Mouse (Mus musculus) adrenal gland, postnatal 10 days (tissue): ENCODE measurements around the gene Pnpla1. TPM values are rescaled to one million over a fixed set of nuclear protein-coding genes. Genes with fewer than 3 reads are reported as not detected.
A peak's percentile ranks its signal among the peaks of the same experiment; 100 is the strongest.

Source experiments
- DNase-seq: peaks from one replicate; pipeline ENCODE4 v3.0.0; 2021; ENCODE audit warnings: mixed read lengths
- total RNA-seq, 2 experiments: library from RNA; stranded (reverse); gene quantifications; 2 replicates each; pipeline ENCODE4 v1.2.3; 2021

The Pnpla1 gene
- total RNA-seq, 2 experiments from 2014 or later, result not detected

DNA sequence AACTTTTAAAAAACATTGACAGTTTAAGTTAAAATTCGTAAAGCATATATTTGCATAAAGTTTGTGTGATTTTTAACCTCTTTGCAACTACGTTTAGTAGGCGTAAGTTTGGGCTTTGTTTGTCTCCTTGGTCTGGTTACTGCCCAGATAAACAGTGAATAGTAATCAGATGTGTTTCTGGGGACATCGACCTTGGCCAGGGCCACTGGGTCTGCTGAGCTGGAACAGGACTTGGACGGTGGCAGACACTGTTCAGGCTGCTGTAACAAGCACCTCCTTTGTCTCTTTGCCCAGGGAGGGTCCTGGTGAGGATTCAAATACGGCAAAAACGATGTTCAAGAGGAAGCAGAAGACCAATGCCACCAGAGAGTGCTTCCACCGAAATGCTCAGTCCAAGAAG, 27.0 kb downstream of the Pnpla1 start:
- DNase-seq, result no peak

DNA sequence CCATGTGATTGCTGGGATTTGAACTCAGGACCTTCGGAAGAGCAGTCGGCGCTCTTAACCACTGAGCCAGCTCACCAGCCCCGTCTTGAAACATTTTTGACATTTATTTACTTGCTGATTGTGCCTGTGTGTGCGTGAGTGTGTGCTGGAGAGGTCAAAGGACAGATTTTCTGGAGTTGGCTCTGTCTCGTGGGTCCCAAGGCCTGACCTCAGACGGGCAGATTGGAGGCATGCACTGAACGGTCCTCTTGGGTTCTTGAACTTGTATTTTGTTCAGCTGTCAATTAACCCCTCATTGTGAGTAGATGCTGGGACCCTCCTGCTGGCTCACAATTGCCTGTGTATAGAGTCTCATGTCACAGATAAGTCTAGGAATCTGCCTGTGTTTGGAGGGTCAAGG, 28.1 kb downstream of the Pnpla1 start:
- no peak for DNase-seq

DNA sequence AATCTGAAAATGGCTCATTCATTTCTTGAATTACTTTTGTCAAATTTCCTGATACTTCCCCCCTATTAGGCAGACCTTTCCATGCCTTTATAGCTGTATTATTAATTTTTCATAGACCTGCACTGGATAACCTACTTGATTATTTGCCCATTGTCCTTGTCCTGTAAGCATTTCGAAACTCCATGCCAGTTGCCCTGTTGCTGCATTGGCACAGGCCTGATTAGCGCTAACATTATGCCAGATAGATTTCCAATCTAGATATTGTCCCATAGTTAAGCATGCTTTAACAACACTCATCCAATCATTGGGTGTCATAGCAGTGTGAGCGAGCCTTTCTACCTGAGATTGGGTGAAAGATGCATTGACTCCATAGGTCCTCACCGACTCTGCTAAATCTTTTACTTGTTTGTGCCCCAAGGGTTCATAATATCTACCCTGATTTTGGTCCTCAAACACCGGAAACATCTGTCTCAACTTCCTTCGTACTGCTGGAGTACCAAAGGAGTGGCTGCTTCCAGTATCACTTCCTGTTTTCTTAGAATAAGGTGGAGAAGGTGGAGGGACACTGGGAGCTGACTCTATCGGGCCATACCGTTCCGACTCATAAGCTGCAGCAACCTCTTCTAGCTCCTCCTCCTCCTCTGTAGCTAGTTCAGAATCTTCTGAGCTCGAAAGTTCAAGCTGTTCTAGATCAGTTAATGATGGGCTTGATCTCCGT, 36.0 kb downstream of the Pnpla1 start:
- no peak for DNase-seq

DNA sequence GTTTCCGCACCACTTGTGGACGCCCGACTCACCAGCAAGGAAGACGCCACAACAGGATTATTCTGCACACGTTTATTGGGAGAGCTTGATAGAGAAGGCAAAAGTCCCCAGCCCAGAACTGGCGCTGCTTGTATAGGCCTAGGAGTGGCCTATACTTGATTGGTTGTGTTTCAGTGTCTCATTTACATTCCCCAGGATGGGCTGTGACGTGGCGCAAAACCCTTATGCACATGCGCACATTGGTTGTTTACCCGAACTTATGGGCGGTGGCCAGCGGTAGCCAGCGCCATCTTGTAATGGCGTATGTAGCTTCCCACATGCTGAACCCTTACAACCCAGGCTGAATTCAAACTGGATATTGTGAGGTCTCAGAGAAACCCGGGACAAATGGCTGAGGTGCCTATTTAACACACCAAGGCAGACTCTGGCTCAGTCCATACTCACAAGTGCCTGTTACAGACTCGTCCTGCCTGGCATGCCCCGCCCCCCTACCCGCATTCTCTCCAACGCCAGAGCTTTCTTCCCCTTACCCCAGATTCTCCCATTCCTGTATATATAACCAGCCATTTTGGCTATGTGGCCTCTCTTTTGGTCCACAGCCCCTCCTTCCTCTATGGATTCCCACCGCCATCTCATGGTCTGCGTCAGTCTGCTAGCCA, 37.1 kb downstream of the Pnpla1 start:
- no peak for DNase-seq

DNA sequence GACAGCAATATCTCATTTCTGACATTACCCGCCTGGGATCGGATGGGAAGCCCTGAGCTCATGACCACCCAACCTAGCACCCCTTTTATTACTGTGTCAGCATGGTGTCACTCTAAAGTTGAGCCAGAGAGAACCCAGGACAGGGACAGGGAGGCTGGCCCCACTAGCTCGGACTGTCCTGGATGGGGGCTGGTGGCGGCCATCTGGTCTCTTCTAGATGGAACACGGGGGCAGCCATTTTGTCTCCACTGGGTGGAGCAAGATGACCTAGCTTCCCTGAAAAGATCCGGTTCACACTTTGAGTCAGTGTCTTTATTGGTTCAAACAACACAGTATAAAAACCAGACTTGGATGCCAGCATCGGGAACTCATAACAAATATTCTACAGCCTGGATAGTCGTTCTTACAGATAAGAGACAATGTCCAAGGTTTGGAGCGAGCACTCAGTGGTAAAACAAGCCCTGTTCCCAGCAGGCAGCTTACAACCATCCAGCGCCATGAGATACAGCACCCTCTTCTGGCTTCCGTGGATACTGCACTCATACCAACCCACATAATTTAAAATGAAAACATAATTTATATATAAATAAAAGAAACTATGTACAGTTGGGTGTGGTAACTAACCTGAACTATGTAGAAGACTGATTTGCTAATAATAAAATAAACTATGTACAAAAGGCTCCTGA, 38.0 kb downstream of the Pnpla1 start:
- DNase-seq, result no peak

DNA sequence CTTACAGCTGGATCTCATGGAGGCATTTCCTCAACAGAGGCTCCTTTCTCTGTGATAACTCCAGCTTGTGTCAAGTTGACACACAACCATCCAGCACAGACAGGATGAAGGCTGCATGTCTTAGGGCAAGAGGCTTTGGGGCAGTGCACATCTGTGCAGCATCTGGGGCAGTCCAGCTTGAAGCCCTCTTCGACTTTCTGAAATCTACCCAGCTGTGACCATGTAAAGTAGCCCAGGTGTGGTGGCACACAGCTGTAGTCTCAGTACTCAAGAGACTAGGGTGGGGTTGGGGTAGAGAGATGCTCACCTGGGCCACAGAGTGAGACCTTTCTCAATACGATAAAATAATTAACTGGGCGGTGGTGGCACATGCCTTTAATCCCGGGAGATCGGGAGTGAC, 39.6 kb downstream of the Pnpla1 start:
- DNase-seq, result no peak

DNA sequence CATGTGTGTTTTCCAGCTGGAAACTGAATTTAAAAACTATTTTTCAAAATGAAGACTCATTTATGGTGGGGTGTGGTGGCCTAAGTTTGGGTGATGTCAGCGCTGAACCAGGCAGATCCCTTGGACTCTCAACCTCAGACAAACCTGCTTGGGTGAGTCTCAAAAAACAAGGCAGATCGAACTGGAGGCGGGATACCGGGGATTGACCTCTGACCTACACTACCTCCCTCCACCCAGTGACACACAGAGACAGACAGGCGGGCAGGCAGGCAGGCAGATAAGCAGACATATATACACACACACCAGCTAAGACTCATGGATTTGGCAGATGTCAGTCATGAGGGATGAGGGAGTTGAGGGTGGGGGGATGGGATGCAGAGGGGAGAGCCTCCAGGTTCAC, 40.0 kb downstream of the Pnpla1 start:
- DNase-seq, result no peak

DNA sequence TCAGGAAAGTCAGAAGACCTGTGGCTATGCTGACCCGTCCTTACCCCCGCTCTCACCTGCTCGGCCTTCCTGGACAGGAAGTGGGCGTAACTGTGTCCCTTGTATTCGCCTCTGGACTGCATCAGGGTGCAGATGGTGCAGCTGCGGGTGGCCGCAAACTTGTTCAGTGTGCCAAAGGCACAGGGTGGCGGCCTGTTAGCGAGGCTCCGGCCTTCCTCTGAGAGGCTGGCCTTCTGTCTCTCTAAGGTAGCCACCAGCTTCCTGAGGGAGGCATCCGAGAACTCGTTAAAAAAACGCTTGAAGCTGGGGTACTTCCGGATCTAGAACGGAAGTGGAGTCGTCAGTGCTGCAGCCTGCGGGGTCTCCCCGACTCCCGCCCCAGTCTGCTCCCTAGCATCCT, 41.2 kb downstream of the Pnpla1 start:
- no peak for DNase-seq

DNA sequence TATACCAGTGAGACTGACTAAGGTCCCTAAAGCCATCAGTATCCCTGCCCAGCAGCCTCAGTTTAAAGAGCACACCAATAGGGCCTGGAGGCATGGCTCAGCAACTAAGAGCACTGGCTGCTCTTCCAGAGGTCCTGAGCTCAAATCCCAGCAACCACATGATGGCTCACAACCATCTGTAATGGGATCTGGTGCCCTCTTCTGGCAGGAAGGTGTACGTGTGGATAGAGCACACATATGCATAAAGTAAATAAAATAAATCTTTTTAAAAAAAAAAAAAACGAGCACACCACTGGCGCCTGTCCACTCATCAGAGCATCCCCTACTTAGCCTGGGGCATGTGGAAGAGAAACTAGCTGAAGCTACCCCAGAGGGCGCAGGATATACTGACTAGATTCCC, 43.3 kb downstream of the Pnpla1 start:
- no peak for DNase-seq

DNA sequence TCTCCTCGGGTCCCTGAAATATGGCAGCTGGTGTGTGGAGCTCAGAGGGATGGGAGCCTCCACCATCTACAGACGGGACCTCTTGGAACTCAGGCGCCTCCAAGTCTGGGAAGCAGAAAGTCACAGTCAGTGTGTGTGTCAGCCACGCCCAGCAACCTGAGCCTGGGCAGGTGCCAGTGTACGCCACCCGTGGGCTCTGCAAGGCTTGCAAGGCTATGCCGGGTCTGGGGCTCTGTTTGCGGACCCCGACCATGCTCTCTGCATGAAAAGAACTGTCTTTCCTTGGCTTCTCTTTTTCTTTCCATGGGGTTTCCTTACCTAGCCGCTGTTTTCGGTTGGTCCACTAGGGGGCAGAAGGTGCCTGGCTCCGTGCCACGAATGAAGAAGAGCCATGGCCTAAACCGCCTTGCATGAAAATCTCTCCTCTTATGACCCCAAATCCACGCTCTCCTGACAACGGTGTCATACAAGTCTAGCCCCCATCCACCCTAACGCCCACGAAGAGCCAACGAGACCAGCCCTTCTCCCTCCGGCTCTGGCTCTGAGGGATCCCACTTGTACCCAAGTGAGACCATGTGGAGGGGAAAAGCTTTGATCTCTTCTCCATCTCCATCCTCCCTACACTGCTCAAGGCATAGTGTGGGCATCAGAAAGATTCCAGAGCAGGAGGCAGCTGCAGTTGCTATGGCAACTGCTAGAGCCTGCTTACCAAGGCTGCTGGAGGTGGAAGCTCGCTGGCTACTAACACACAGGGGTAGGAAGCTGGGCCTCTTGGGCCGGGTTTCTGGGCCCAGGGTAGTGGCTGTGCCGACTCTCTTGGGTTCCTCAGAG, 46.5 kb downstream of the Pnpla1 start:
- DNase-seq, result peak; percentile 85

DNA sequence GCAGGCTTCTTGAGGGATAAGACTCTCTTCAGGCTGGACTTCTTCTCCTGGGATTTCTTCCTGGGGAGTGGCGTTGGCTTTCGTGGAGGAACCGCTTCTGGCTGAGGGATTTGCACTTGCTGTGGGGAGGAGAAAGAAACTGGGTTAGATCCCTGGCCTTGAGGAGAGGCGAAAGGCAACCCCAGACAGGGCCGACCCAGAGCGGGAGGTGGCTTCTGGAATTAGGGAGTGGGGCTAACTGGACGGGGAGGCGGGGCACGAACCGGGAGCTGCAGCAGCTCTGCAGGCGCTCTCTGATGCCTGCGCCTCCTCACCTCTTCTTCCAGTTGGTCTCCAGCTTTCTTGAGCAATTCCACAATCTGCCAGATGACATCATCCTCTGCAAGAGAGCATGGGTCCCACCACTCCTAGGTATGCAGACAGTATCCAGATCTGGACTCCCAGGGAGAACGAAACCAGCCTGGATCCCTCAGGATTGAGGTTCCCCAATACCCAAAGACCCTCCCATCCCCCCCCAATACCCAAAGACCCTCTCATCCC, 47.2 kb downstream of the Pnpla1 start:
- no peak for DNase-seq

DNA sequence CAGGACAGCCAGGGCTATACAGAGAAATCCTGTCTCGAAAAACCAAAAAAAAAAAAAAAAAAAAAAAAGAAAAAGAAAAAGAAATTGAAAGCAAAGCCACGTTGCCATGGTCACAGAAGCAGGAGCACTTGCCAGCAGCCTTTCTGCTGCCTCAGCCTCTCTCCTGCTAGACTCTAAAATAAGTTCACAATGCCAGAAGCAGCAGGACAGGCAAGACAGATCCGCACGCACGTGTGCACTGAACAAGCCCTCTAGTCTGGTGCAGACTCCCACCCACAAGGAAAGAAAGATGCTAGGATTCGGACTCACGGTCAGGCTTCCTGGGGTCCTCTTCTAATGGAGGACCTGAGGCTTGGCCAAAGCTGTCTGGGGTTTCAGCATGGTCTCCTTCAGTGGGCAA, 49.7 kb downstream of the Pnpla1 start:
- DNase-seq, result no peak

DNA sequence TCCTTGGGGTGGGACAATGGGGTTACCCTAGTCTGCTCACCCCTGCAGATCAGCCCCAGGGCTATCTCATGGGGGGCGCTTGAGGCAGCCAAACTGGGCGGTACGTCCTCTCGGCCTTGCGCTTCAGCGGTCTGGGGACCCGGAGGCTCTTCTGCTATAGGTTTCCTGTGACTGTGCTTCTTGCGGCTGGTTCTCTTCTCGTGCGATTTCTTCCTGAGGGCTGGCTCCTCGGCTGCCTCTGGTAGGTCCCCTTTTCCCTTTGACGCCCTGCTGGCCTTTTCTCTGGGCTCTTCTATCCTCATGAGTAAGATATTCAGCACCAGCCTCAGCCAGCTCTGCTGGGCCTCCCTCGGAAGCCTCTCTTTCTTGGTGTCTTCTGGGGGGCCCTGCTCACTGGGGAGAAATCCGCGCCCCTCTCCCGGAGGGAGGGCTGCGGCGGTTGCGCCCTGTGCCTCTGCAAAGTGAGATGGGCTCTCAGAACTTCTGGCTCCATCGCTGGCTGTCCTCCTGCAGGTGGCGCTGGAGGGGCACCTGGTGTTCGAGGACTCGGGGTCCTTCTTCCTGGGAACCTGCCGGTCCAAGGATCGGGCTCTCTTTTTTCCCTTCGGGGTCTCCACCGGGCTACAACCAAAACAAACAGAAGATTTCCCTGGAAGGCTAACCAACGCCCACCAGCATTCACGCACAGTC, 51.2 kb downstream of the Pnpla1 start:
- peak; percentile 75 for DNase-seq

DNA sequence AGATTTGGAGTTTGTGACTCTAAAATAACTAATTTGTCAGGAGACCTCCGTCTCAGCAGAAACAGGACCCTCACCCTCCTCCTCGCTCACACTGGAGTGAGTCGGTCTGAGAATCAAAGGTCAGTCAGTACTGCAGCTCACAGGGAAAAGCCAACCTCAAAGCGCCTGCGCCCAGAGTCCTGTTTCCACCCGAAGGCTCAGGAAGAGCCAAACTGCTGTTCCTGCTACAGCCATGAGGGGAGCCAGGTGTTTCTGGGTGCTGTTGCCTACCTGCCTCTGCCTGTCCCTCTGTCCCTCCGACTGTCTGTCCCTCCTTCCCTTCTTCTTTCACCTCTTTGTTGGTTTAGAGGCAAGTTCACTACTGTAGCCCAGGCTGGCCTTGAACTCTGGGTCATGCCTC, 51.9 kb downstream of the Pnpla1 start:
- DNase-seq, result no peak

DNA sequence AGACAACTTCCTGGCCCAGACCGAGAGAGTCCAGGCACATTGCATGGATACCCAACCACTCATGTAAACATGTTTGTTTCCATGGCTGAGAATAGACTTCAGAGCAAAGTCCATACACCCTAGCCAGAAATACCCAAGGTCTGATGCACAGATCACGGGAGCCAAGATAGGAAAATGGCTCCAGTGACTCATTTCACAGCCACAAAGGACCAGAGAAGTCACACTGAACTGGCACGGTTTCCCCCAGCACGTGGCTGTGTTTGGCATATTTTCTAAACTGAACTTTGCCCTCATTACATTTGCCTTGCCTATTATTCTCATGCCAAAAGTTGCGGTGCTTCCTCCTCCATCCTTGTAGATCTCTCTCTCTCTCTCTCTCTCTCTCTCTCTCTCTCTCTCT, 55.0 kb downstream of the Pnpla1 start:
- DNase-seq, result peak; percentile 67

DNA sequence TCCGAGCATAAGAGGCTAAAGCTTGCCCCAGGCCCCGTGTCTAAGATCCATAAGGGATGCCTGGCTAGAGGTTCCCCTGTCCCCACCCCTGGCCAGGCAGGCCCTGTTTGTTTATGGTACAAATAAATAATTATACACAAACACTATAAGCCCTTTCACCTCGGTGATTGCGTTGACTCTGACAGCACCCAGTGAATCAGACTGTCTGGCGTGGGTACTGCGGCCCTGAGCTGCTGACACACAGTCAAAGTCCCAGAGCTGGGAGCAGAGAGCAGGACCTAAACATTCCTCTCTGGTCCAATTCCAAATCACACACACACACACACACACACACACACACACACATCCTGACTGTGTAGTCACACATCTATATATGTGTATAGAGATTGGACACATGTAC, 55.7 kb downstream of the Pnpla1 start:
- peak; percentile 44 for DNase-seq

DNA sequence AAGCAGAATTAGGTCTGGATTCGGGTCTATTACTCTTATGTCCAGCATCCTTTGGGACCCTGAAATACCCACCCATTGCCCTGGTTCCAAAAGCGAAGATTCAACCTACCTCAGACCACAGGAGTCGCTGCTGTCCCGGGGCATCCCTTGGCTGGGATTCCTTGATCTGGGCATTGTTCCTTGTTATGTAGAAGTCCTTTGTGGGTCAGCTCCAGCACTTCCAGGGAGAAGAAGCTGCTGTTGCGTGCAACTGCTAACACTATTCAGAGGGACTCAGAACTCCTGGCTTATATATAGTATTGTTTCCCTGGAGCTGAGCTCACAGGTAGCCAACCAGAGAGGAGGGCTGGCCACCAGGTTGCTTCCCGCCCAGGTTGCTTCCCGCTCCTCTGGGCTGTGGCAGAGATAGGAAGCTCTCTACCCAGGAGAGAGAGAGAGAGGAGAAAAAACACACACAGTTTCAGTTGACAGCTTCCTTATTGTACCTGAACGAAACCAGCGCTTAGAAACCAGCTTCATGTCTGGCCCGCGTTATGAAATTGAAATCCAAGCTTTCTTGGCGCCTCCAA, 56.9 kb downstream of the Pnpla1 start, which contains the start of gene 4930539E08Rik:
Gene 4930539E08Rik (minus strand): TSS at position 265 of the 569 bp plus-strand sequence.
- DNase-seq, result no peak

DNA sequence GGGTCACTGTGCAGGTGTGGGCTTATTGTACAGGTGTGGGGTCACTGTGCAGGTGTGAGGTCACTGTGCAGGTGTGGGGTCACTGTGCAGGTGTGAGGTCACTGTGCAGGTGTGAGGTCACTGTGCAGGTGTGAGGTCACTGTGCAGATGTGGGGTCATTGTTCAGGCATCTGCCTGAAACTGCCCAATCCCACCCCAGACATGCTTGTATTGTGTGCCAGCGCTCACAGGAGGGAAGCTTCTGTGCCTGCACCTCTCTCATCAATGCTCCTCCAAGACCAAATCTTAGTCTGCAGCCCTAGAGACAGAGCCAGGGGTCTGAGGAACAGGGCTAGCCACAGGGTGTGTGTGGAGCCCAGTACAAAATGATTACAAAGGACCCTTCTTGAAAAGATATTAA, 58.3 kb downstream of the Pnpla1 start:
- DNase-seq, result no peak

DNA sequence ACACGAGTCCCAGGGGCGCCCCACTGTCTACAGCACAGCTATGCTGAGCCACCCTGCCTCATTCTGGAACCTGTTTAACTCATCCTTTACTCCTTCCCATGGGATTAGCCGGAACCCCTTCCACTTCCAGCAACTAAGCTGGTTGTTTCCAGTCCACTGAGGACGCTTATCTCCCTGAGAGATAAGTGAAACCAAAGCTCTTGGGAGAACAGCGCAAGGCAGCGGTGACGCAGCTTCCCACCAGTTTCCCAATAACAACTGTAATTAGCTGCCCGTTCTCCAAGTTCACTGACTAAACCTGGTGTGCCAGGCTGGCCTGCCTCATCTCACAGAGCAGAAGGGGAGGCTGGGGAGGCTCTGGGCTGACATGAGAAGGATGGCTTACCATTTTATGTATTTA, 62.9 kb downstream of the Pnpla1 start:
- peak; percentile 44 for DNase-seq

DNA sequence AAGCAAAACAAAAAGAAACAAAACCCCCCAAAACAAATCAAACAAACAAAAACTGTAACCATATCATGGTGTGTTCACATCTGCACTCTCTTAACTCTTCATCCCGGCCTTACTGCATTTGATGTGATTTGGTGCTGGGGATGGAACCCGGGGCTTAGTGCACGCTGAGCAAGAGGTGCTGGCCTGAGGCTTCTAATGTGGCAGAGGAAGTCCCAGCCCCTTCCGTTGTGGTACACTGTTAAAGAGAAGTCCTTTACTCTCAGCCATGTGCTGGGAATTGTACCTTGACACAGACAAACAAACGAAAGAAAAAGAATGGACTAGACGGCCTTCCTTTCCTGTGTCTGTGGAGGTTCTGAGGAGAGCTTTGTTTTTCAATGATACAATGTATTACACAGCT, 63.9 kb downstream of the Pnpla1 start:
- DNase-seq, result no peak

DNA sequence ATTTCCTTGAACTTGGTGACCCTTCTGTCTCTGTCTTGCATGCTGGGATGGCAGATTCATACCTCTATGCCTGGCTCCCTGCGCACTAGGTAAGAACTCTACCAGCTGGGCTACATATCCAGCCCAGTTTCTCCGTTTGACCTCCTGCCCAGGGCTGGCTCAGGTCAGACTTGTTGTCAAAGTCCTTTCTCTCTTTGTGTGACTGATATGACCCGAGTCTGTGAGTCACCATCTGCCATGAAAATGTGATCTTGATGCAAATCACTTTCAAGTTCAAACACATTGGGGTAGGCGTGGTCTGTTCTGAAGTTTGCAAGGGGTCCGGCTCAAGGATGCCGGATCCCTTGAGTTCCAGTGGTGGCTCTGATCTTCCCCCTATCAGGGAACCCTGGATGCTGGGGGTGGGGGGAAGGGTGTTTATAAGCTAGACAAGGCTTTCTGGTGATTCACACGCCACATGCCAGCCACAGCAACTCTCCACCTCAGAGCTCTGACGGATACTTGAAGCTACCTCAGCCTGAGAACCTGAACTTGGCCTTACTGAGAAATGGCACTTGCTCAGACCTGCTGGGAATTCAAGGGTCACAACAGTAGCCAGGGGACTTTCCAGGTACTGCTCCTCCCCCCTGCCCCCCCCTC, 66.9 kb downstream of the Pnpla1 start:
- no peak for DNase-seq
